In the genomic region with DNA sequence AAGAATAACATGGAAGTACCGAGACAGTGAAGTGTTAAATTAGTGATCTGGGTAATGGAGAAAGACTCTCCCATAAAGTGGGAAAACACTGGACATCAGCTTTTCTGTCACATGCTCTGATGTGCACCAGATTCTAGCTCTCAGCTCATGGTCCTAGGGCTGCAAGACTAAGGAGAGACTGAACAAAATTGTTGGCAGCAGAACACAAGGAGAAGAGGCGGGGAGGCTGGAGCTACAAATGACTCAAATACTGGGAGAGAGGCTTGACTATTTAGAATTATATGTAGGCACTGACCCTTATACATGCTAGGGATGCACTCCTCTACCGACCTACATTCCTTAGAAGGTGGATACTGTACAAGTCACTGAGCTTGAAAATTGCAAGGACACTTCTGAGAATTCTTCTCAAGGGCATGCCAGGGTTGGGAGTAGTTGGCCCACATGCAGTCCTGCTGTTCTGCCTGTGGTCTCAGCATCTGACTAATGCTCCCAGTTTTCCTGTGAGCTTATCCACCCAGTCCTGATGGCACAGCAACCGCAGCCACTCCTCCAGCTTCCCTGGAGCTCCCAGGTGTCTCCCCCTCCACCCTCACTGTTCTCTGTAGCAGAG, we compare ENCODE assay signal across 30 mouse cellular contexts. TPM values are rescaled to one million over a fixed set of nuclear protein-coding genes. Genes with fewer than 3 reads are reported as not detected.
DNase-seq lines count a peak whose midpoint lies in the region; ATAC-seq and TF ChIP-seq lines count a peak whose summit lies in the region.
"Had no signal": no experiment of that assay in that cellular context is flagged by ENCODE, and none has a peak within 500 bp of the region (broad histone marks: within the 10 kb centered on the region; RNA-seq: fewer than 3 reads in every experiment).

No protein-coding gene starts in this region.

- no peak overlapping the region for H3K9ac ChIP-seq in kidney, embryonic 16.5 days (replicated peaks; ENCODE audit: low read length)
- H3K9ac ChIP-seq in midbrain, postnatal 0 days (replicated peaks; ENCODE audit: low read length, poor library complexity, severe bottlenecking): no peak overlapping the region
- H3K9ac ChIP-seq: embryonic facial prominence, embryonic 12.5 days; heart, embryonic 12.5 days; hindbrain, embryonic 14.5 days; kidney, embryonic 15.5 days; liver, embryonic 15.5 days; lung, embryonic 15.5 days; midbrain, embryonic 15.5 days had no signal

- 57% methylated on average over 4 of the region's 4 CpGs for WGBS in kidney, embryonic 16.5 days
- 71% methylated on average over 4 of the region's 4 CpGs for WGBS in midbrain, postnatal 0 days

- H3K4me3 ChIP-seq in kidney, embryonic 16.5 days (ENCODE audit: low read length): no peak overlapping the region
- H3K4me3 ChIP-seq in cortical plate, adult 2 months (ENCODE audit: insufficient read depth, low read length): no peak overlapping the region
- H3K4me3 ChIP-seq in midbrain, postnatal 0 days (ENCODE audit: low read depth, low read length): no peak overlapping the region
- H3K4me3 ChIP-seq: embryonic facial prominence, embryonic 12.5 days; heart, embryonic 12.5 days; kidney, embryonic 15.5 days; liver, embryonic 15.5 days; lung, embryonic 15.5 days; midbrain, embryonic 10.5 days; midbrain, embryonic 15.5 days had no signal

- ATAC-seq in kidney, embryonic 16.5 days (ENCODE audit: low FRiP score, low TSS enrichment): peak; percentile 49; the same call in 1 of the 2 replicates
- ATAC-seq in midbrain, postnatal 0 days (ENCODE audit: low FRiP score): no peak
- ATAC-seq: forebrain, embryonic 14.5 days; intestine, postnatal 0 days; midbrain, embryonic 15.5 days had no signal

- TF ChIP-seq POLR2A in cortical plate, adult 2 months (IDR thresholded peaks at IDR 0.05; ENCODE audit: extremely low read depth, insufficient read depth, low read length): no peak

- no peaks in the 10 kb centered on the region for H3K27me3 ChIP-seq in kidney, embryonic 16.5 days (ENCODE audit: insufficient read depth, low read length)
- H3K27me3 ChIP-seq in midbrain, postnatal 0 days (ENCODE audit: insufficient read depth, low read length): no peaks in the 10 kb centered on the region
- H3K27me3 ChIP-seq: embryonic facial prominence, embryonic 12.5 days; heart, embryonic 12.5 days; kidney, embryonic 15.5 days; liver, embryonic 15.5 days; lung, embryonic 15.5 days; midbrain, embryonic 15.5 days had no signal

- H3K4me1 ChIP-seq in kidney, embryonic 16.5 days (ENCODE audit: insufficient read depth, low read length): no peaks in the 10 kb centered on the region
- H3K4me1 ChIP-seq in cortical plate, adult 2 months (ENCODE audit: control insufficient read depth, insufficient read depth, low read length): peaks cover 6% of the 10 kb centered on the region; the same call in 1 of the 2 replicates
- no peaks in the 10 kb centered on the region for H3K4me1 ChIP-seq in midbrain, postnatal 0 days (ENCODE audit: insufficient read depth, low read length)
- H3K4me1 ChIP-seq: embryonic facial prominence, embryonic 12.5 days; kidney, embryonic 15.5 days; liver, embryonic 15.5 days; lung, embryonic 15.5 days; midbrain, embryonic 10.5 days; midbrain, embryonic 15.5 days had no signal

- DNase-seq in adrenal gland, postnatal 14 days: peak; percentile 33
- no peak for DNase-seq in adrenal gland, postnatal 25 days
- DNase-seq in kidney, adult 8-10 months: no peak
- DNase-seq in Muller cell, postnatal 12 days (ENCODE audit: inconsistent ontology term): peak; percentile 77
- no peak for DNase-seq in midbrain, postnatal 0 days (ENCODE audit: low spot score)
- DNase-seq: adrenal gland, postnatal 10 days; cerebellum, adult 8-10 months; cerebellum, postnatal 36 days; embryo, embryonic 11 days; thymus, adult 2 months; thymus, postnatal 36 days had no signal

- no peaks in the 10 kb centered on the region for H3K9me3 ChIP-seq in kidney, embryonic 16.5 days (ENCODE audit: low read length)
- no peaks in the 10 kb centered on the region for H3K9me3 ChIP-seq in midbrain, postnatal 0 days (ENCODE audit: low read length)
- H3K9me3 ChIP-seq: embryonic facial prominence, embryonic 12.5 days; heart, embryonic 12.5 days; kidney, embryonic 15.5 days; liver, embryonic 15.5 days; lung, embryonic 15.5 days; midbrain, embryonic 10.5 days; midbrain, embryonic 15.5 days had no signal

- no peak overlapping the region for H3K4me2 ChIP-seq in kidney, embryonic 16.5 days (replicated peaks; ENCODE audit: low read depth, low read length)
- no peak overlapping the region for H3K4me2 ChIP-seq in midbrain, postnatal 0 days (ENCODE audit: low read depth, low read length, poor library complexity, severe bottlenecking)
- H3K4me2 ChIP-seq: embryonic facial prominence, embryonic 12.5 days; heart, embryonic 12.5 days; hindbrain, embryonic 14.5 days; kidney, embryonic 15.5 days; liver, embryonic 15.5 days; lung, embryonic 15.5 days; midbrain, embryonic 15.5 days had no signal

- H3K27ac ChIP-seq in kidney, embryonic 16.5 days (ENCODE audit: low read length): no peak overlapping the region
- H3K27ac ChIP-seq in cortical plate, adult 2 months (ENCODE audit: insufficient read depth, low read length): peak overlapping the region; percentile 36; the same call in 1 of the 2 replicates
- H3K27ac ChIP-seq in midbrain, postnatal 0 days (ENCODE audit: low read depth, low read length): no peak overlapping the region
- H3K27ac ChIP-seq: embryonic facial prominence, embryonic 12.5 days; hindbrain, embryonic 14.5 days; kidney, embryonic 15.5 days; liver, embryonic 15.5 days; lung, embryonic 15.5 days; midbrain, embryonic 10.5 days; midbrain, embryonic 15.5 days had no signal

- TF ChIP-seq CTCF in cortical plate, adult 2 months (IDR thresholded peaks at IDR 0.05; ENCODE audit: extremely low read depth, insufficient read depth, low read length): no peak
- no peak for TF ChIP-seq CTCF in midbrain, postnatal 0 days (IDR thresholded peaks at IDR 0.05)

- no peaks in the 10 kb centered on the region for H3K36me3 ChIP-seq in kidney, embryonic 16.5 days (ENCODE audit: insufficient read depth, low read length)
- no peaks in the 10 kb centered on the region for H3K36me3 ChIP-seq in midbrain, postnatal 0 days (ENCODE audit: insufficient read depth, low read length)
- H3K36me3 ChIP-seq: embryonic facial prominence, embryonic 12.5 days; heart, embryonic 12.5 days; kidney, embryonic 15.5 days; liver, embryonic 15.5 days; lung, embryonic 15.5 days; midbrain, embryonic 10.5 days; midbrain, embryonic 15.5 days had no signal

RNA-seq across cellular contexts. Expression of gene Trank1, which starts 23.1 kb away (rescaled TPM):
- total RNA-seq in adrenal gland, postnatal 14 days (2021): 56.4 and 61.0 TPM in 2 replicates
- 69.1 and 74.9 TPM in 2 replicates for total RNA-seq in adrenal gland, postnatal 25 days (2021)
- 0.37 and 0.66 TPM in 2 replicates for polyA plus RNA-seq in kidney, embryonic 16.5 days (2015; fragmentation: Nextera tagmentation; extraction: Ambion mirVana)
- 383 and 430 TPM in 2 replicates for polyA plus RNA-seq in cortical plate, adult 2 months (2012; rRNA removed)
- 55.7 and 103 TPM in 2 replicates for total RNA-seq in midbrain, postnatal 0 days (2014; rRNA removed)
- 17.6 and 21.9 TPM in 2 replicates for polyA plus RNA-seq in midbrain, postnatal 0 days (2015; fragmentation: Nextera tagmentation; extraction: Ambion mirVana)
- total RNA-seq: granulocyte monocyte progenitor cell, adult 5-6 weeks; hematopoietic stem cell, adult 5-6 weeks; megakaryocyte progenitor cell, adult 5-6 weeks; MEL; neutrophil, adult 5-6 weeks had no signal
- polyA plus RNA-seq: heart, postnatal 0 days; liver, adult 2 months had no signal

Comparison
In these comparisons a context has a peak if more than half of its experiments do, and no peak if none do; other contexts are left out.
1. DNase-seq: peak in adrenal gland, postnatal 14 days (single experiment) and Muller cell, postnatal 12 days (single experiment); none in adrenal gland, postnatal 25 days (single experiment), kidney, adult 8-10 months (0 of 2) and midbrain, postnatal 0 days (single experiment).